Mouse (Mus musculus) ovary, postnatal 14 days (tissue): ENCODE data around the gene Flywch1.
A peak's percentile ranks its signal among the peaks of the same experiment; 100 is the strongest.
"Not testable (repeated sequence)": the region's sequence is repeated elsewhere in the genome, so short reads cannot be mapped to it uniquely, and the experiment has no call there.

Experiments used
- DNase-seq: peaks from one replicate; pipeline ENCODE4 v3.0.0; 2022; ENCODE audit warnings: low spot score

The Flywch1 gene

DNA sequence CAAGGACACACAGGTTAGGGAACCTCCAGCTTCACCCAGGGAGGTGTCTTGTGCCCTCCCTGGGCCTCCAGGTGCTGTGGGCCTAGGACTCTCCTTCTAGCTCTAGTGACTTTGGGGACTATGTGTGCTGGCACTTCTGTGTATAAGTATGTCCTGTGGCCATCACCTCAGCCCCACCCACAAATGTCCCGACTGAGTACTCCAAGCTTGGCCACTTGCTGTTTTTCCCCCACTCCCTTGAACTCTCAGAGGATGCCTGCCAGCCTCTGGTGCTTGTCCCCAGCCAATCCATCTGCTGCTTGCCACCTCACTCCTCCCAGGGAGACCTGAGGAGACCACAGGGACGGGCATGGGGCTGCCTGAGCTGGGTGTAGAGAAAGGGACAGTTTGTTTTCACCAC lies 7.0 kb upstream of the Flywch1 start:
- no peak for DNase-seq

DNA sequence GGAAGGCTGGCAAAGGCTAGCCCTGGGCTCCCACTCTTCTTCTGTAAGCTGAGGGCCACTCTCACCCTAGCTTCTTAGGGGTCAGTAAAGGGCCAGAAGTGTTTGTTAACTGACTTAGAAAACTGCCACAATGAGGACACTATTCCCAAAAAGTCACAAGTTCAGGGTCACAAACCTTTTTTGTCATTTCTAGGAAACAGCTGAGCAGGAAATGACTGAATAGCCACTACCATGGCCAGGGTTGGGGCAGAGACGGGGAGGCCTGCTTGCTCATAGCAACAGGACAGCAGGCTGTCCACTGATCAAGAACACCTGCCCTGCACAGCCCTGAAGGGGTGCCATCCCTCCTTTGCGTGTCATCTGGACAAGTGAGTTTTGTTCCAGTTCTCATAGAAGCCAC lies 5.7 kb upstream of the Flywch1 start:
- DNase-seq = no peak

DNA sequence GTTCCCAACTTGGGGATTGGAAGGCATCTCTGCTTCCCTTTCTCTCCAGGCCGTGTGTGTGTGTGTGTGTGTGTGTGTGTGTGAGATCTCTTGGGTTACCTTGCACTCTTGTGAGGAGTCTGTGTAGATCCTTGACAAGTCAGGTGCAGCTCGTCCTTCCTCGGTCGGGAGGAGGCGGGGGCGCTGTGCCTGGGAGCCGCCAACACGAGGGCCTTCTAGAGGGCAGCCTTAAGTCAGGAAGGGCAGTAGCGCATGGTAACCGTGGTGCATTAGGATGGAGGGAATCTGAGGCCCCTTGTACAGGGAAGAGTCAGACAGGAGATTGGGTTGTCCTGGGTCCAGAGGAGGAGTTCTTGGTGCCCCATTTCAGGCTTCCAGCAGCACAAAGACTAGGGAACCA lies 4.8 kb upstream of the Flywch1 start:
- DNase-seq = no peak

DNA sequence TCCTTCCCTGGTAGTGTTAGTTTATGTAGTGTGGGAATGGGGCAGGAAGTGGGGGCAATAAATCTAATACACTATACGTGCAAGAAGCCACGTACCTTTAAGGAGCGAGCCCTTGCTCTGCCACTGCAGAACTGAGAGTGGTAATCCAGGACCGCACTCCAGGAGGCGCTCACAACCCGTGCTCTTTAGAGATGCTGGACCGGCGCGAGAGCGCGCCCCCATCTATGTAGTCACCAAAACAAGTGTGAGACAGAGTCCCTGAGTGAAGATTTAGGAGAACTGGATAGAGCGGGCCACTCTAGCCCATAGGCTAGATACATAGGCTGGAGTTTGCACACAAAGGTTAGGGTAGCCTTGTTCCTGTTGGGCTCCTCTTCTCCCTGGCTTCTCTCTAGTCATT lies 2.7 kb upstream of the Flywch1 start:
- DNase-seq = peak; percentile 75

DNA sequence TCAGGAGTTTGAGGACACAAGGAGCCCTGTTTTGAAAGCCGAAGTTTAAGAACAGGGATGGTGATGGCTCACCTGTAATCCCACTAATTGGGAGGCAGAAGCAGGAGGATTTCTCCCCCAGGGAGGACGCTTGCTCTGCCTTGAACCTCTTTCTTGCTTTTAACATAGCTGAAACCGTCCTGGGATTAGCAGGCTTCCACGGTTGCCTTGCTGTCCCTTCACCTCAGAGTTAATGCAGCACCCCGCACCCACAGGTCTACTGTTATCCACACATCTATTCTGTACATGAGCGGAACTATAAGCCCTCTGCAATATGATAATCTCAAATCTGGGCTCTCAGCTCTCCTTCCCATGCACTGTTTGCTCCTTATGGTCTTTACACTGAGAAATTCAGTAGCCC lies 2.3 kb upstream of the Flywch1 start:
- DNase-seq = no peak

DNA sequence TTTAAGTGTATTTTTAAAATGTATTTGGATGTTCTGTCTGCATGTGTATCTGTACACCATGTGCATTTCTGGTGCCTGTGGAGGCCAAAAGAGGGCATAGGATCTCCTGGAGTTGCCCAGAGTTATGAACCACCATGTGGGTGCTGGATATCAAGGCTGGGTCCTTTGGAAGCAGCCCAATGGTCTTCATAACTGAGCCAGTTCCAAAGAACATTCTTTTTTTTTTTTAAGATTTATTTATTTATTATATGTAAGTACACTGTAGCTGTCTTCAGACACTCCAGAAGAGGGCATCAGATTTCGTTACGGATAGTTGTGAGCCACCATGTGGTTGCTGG lies 786 bp upstream of the Flywch1 start:
- DNase-seq = not testable (repeated sequence)

DNA sequence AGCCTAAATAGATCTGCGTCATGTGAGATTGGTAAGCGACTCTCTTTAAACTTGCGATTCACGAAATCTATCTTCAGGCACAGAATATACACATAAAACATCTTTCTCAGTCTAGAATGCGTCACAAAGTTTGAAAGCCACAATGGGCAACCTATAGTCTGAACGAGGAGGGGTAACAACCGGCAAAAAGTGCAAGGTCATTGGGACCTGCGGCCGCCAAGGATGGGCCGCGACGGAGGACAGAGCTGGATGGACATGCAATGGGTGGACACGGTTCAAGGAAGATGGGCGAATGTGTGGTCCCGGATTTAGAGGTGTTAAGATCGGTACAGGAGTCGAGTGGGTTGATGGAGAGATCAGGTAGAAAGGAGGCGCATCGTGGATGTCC lies 512 bp downstream of the Flywch1 start:
- no peak for DNase-seq

DNA sequence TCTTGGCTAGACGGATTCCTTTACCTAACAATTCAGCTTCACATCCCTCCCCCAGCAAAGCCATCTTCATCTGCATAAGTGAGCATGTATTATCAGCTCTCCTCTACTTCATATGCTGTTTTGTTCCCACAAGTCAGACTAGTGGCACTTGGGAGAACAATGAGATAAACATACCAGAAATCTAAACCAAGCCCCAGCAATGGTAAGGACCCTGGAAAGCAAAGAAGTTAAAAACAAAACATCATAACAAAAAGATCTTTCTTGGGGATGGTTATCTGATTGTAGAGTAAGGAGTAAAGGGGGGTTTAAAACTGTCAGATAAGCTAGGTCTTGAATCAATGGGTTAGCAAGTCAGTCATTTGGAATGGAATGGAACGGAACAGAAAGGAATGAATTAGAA lies 909 bp downstream of the Flywch1 start:
- DNase-seq = no peak

DNA sequence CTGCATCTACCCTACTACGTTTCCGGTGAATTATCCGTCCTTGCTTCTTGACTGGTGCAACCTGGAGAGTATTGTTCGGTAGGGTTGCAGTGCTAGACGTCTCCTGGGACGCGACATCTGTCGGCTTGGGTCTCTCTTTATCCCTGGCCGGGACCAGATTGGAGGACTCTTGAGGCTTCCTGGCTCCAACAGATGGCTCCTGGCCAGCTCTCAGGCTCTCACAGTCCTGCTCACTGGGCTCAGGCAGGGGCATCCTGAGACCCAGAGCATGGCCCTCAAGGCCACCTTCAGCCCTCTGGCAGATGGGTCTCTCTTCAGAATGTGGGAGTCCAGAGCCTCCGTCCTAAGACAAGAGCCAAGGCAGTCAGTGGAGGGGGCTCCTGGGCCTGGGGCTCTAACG lies 8.4 kb downstream of the Flywch1 start:
- DNase-seq = no peak

DNA sequence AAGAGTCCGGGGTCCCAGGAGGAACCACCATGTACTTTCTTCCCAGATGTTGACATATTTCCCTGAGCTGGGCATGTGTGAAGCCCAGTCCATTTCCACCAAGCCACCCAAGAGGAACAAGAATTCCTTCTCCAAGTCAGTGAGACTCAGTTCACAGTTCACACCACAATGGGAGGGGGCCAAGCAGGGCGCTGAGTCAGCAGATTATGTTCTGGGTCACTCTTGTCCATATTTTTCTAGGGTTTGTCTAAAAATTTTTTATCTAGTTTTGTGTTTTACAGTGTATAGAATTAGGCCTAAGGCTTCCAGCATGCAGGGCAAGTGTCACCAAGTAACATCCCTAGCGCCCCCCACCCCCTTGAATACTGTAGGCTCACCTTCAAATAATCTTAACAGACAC lies 10.2 kb downstream of the Flywch1 start:
- no peak for DNase-seq

DNA sequence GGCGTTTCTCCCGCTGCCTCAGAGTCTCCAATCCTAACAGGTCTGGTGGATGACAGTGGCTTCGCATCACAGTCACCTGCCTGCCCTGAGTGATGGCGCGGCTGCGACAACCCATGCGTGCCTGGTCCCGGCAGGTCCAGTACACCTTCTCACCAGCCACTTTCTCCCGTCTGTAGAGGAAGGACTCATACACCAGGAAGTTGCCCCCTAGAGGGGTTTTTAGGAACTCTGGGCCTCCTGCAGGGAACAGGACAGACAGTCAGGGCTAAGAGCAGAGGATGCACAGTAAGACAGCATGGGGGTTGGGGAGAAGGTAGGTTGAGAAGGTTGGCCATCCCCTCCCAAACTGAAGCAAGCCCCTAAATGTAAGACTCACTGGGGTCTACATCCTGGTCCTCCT lies 11.2 kb downstream of the Flywch1 start:
- no peak for DNase-seq

DNA sequence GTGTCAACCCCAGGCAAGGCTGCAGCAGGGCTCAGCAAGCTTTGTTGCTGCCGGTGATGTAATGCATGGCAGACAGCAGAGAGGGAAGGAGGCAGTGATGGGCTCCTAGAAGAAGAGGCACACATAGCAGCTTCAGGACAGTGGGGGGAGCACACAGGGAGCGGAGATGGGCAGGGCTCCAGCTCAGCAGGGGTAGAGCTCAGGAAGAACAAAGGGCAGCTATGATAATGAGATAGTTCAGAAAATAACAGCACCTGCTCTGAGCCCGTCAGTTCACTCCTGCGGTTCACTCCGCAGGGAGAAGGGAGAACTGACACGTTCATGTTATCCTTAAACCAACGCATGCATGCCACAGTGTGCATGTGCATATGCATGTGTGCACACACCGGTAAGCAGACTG lies 12.6 kb downstream of the Flywch1 start:
- no peak for DNase-seq

DNA sequence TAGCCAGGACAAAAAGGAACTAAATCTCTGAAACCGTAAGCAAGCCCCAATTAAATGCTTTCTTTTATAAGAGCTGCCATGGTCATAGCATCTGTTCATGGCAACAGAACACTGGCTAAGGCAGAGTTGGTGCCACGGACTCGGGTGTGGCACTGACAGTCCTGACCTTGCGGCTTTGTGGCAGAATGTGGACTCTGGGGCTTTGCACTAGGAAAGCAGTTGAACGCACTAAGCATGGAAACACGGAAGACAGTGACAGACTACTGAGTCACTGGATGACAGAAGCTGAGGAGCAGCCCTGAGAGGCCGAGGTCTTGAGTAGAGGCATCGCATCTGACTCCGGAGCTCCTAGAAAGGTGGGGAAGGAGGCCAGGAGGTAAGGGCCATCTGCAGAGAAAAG lies 13.8 kb downstream of the Flywch1 start:
- no peak for DNase-seq

DNA sequence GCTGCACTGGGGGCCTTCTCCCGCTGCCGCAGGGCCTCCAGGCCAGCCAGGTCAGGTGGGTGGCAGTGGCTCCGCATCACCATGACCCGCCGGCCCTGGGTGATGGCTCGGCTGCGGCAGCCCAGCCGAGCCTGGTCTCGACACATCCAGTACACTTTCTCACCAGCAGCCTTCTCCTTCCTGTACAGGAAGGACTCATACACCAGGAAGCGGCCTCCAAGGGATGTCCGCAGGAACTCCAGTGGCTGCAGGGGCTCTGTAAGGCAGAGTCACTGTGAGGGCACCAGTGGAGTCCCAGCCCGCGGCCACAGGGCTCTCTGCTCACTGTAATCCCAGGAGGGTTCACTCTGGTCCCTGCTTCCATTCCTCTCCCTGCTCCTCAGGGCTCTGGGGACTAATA lies 15.7 kb downstream of the Flywch1 start:
- no peak for DNase-seq

DNA sequence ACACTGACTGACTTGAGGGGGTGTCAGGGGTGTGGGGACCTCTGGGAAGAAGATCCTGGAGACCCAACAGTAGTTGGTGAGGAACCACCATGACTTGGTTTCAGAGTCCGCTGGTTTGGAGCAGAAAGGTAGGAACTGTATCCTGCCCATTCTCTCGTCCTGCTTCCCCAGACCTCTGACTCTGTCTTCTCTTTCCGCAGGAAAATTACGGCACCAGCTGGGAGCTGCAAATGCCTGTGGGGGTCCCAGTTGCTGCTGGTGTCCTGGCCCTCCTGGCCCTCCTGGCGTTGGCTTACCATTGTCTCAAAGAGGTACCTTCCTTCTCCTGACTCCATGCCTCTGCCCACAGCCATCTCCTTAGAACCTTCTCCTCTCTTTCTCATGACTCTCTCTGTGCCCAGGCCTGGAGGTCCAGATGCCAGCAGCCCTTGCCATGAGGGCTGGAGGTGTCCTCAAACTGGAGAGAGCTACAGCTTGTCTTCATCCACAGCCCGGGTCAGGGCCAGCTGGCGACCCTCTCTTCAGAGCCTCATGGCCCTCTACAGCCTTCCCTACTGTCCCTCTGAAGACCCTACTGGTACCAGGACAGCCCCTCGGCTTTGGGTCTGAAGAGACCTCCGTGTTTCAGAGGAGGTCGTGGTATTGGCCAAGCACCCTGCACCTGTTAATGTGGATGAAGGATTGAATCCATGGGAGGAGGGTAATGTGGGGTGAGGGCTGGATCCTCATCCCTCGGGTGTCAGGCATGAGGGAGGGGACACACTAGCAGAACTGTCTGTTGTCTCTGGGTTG lies 21.8 kb downstream of the Flywch1 start:
- DNase-seq = no peak

DNA sequence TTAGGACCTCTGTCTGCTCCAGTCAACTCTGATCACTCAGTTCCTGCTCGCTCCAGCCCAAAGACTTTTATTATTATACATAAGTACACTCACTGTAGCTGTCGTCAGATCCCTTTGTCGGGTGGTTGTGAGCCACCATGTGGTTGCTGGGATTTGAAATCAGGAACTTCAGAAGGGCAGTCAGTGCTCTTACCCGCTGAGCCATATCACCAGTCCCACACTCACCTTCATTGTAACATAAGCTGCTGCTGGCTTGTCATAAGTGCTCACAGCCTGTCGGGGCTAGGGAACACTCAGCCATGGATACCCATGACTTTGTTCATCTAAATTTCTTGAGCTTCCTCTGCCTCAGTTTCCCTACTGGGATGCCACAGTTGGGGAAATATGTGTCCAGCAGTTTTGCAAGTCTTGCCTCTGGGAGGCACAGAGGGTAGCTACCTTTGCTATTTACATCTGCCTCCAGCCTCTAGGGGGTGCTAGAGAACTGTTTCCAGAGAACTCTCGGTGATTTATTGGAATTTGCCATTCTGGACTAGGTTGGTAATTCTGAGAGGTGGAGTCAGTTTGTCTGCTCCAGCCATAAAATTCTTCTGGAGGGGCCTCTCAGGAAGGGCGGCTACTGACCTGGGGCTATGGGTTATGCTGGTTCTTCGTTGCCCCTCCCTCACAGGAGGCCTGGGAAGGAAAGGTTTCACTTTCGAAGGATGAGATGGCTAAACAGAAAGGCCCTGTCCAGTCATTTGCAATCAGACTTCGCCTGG lies 22.6 kb downstream of the Flywch1 start:
- peak; percentile 68 for DNase-seq

DNA sequence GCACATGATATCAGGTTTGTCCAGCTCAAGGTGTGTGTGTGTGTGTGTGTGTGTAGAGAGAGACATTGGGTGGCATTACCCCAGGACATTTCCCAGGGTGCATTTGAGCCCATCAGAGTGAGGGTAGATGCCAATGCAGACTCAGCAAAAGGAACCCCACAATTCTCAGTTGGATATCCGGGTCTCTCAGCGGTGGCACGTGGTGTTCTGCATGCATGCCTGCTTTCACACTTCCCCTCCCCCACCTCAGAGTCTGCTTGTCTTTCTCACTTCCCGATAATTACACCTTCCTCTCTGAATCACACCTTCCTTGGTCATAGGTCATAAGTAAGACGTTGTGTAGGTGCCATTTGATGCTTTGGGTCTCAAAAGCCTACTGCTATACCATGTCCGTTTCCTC lies 23.4 kb downstream of the Flywch1 start:
- no peak for DNase-seq

DNA sequence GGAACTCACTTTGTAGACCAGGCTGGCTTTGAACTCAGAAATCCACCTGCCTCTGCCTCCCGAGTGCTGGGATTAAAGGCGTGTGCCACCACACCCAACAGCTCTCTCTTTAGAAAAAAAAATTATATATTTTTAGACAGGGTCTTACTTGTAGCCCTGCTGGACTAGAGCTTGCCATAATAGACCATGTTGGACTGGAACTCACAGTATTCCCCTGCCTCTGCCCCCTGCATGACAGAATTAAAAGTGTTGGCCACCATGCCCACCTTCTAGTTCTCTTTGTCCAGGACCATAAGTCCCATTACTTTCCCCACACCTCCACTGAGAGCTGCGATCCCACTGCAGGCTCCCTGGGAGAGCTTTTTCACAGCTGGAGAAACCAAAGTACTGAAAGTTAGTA lies 23.9 kb downstream of the Flywch1 start:
- DNase-seq = no peak

DNA sequence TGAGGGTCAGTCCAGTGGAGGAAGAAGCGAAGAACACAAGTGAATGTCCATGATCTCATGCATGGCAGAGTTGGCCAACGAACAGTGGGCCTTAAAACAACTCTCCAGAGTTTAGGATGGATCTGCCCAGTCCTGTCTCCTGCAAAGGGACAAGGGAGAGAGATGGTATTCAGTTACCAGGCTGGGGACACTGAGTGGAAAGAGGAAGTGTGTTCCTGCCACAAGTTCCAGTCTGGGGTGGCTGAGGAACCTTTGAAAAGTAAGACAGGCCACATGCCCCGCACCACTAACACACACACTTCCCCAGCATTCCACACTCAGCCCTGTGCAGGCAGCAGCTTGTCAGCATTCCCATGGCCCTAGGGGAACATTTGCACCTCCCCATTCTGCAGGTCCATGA lies 24.6 kb downstream of the Flywch1 start:
- no peak for DNase-seq

DNA sequence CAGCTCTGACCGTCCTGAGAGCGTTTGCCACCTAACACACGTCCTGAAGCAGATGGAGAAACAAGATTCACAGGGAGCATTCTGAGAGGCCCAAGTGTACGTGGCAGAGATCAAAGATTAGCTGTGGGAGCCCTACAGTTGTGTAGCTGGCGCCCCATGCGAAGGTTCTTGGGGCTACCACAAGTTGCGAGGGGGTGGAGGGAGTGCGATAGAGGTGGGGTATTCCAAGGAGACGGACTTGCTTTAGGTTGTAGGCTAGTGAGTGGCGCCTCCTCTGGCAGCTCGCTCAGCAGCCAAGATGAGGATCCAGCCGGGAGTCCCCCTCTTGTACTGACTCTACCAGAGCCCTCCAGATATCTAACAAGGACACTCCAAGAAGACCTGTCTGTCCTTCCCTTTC lies 25.1 kb downstream of the Flywch1 start:
- DNase-seq = no peak

DNA sequence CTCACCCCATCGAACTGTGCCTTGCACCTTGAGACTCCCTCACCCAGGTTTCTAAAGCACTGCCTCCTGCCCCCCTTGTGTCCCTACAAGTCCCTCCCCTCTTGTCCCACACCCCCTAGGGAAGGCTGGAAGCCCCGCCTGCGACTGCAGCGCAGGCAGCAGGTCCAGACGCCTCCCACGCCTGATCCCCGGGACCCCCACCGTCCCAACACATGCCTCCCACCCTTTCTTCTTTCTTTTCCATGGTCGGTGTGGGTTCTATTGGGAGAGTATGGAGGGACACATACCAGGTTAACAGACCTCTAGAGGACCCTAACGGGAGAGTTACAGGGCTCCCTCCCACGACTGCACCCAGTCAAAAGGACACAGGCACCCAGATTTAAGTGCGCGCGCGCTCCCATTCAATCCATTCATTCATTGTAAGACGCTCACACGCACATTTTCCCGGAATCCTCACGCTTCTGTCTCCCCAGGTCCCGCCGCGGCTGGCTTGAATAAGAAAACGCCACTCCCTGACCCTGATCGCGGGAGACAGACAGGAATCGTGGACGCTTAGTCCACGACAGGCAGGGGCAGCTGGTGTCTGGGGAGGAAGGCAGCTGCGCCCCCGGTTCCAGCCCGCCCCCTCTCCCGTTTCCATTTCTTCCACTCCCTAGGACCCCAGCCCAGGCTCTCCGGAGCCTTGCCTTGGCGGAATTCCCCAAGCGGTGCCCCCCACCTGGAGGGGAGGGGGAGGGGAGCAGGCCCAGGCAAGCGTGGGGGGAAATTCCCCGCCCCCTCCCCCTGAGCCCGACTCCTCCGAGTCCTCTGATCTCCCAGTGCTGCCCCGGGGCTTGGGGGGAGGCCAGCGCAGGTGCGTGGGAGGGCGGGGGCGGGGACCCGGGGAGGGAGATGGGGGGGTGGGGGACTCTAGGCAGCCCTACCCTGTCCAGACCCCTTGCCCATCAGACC lies 25.8 kb downstream of the Flywch1 start, which contains the start of gene Kremen2:
TSS of gene Kremen2 (minus strand) at position 533 of the 951 bp plus-strand sequence.
- no peak for DNase-seq

DNA sequence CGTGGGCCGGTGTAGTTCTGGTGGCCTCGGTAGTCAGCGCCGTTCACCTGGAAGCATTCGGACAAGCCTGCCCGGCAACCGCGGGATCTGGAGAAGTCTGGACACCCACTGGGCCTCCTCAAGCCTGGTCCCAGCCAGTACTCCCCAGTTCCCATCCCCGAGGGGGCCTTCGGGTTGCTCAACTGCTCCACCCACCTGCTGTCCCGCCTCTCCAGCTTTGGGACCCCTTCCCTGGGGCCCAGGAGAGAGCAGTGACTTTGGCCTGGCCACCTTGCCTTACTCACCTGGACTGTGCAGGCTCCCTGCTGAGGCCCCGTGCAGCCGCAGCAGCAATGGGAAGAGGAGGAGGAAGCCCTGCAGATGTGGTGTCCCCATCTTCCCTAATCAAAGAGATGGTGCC lies 26.8 kb downstream of the Flywch1 start:
- DNase-seq = no peak

DNA sequence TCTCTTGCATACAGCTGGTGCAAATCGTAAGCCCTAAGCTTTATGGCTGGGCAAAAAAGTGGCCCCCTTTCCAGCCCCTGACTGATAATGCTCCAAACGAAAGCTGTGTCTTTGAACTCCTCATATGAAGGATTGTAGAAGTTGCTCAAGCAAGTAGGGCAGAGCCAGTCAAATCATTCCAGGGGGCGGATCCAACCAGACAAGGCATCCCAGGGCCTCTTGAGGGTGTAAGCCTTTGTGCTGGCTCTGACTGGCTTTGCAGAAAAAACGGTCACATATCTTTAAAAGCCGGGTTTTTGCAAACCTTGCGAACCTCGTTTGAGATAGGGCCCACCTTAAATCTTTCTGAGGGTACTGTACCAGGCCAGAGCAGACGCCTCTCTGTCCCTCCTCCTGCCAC lies 27.3 kb downstream of the Flywch1 start:
- no peak for DNase-seq
